Mouse (Mus musculus) cerebral cortex, adult 2 months (tissue): Measurements from ENCODE around the gene Polm.

Experiments used
- WGBS: fragments of 180-500 bp; shearing (Covaris S2); methylation state at CpG from one replicate; pipeline ENCODE4 v1.1.7; 2018; 5-methylcytosine and 5-hydroxymethylcytosine counted together

Gene Polm

DNA sequence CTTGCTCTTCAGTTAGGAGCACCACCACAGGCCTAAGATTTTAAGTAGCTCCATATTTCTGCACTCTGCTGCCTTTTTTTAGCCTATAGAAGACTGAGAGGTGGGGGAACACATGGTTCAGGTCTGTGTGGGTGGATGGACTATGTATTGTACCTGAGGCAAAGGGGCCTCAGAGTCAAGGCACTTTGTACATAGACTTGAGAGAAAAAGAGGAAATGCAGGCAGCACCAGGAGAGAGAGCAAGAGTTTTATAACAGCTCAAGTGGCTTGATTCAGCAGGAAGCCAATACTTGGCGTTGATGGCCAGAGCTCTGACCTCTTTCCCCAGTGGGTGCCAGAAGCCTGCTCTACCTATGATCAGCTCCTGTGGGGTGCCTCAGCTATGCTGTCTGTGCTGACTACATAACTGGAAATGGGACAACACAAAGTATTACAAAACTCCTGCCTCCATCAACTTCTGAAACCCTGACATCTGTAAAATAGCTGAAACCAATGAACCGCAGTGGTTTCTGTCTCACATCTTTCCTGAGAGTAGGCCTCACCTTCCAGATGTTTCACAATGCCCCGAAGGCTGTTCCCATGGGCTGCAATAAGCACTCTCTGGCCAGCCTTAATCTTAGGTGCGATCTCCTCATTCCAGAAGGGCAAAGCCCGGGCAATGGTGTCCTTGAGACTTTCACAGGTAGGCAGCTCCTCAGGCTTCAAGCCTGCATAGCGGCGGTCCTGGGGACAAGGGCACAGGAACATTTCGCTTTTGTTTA is 35.2 kb downstream of the Polm start:
- 74% methylated on average over 8 of the region's 8 CpGs for WGBS

DNA sequence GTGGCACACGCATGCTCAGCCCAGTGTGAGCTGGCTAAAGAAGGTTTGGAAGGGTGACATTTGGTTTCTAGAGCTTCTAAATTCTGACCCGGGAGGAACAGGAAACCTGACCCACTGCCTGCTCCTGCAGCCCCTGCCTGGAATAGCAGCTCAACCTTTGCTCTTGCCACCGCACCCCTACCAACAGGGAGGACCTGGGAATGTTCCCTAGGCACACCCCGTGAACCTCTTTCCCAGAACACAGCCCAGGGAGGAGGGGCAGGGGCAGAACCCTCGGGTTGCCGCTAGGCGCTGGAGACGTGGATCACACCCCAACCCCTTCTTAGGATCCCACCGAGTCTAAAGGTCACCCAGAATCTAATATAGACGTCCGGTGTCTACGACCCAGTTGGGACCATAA is 35.8 kb downstream of the Polm start:
- WGBS, result 68% methylated on average over 12 of the region's 12 CpGs

DNA sequence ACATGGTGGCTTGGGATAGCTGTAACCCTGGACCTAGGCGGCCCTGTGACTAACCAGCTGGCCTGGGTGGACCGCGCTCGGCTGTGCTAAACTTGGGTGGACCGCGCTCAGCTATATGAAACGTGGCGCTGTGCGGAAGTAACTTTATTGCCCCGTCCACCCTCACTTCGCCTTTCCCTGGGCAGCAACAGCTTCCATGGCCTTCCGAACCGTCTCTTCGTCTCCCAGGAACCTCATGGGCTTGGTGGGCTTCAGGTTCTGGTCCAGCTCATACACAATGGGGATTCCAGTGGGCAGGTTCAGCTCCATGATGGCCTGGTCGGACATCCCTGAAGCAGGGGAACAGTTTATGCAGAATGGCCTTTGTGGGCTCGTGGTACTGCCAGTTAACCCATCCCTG is 36.3 kb downstream of the Polm start:
- WGBS, result 95% methylated on average over 16 of the region's 16 CpGs

DNA sequence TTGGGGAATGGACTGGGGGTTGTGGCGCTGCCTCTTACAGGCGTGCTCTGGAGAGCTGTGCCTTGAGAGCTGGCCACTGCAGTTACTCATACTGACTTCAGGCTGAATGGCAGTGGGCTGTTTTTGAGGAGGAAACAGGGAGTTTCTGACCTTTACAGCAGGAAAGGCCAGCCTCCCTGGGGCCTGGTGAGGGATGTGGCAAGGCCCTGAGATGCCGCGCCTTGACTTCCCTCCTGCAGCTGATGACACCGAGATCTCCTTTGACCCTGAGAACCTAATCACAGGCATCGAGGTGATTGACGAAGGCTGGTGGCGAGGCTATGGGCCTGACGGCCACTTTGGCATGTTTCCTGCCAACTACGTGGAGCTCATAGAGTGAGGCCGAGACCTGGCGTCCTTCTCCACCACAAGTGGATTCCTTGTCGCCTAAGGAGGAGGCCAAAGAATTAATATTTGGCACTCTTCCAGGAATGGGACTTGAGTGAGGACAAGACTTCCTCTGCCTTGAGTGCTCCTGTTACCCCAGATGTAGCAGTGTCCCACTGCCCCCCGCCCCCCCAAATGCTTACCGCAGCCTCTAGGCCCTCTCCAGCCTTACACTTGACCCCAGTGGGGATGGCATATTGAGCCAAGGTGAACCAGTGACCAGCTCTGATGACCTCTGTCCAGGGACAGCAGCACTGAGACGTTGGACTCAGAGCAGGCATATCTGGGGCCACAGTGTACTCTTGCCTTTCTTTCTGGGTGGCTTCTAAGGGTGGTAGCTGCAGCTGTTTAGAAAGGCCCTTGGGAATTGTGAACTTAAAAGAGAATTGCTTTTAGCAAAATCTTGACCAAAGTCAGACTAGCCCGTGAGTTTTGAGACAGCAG is 38.0 kb downstream of the Polm start:
- WGBS, result 80% methylated on average over 17 of the region's 17 CpGs

DNA sequence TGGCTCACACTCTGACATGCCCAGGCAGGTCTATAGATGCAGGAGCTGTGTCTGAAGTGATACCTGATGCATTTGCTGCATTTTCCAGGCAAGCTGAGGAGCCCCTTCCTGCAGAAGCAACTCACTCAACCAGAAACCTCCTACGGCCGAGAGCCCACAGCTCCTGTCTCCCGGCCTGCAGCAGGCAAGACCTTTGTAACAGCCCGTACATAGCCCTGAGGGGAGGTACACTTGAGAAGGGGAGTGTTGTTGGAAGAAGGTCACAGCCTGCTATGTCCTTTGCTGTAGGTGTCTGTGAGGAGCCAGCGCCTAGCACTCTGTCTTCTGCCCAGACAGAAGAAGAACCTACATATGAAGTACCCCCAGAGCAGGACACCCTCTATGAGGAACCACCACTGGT is 39.9 kb downstream of the Polm start:
- WGBS, result 94% methylated on average over 5 of the region's 5 CpGs

DNA sequence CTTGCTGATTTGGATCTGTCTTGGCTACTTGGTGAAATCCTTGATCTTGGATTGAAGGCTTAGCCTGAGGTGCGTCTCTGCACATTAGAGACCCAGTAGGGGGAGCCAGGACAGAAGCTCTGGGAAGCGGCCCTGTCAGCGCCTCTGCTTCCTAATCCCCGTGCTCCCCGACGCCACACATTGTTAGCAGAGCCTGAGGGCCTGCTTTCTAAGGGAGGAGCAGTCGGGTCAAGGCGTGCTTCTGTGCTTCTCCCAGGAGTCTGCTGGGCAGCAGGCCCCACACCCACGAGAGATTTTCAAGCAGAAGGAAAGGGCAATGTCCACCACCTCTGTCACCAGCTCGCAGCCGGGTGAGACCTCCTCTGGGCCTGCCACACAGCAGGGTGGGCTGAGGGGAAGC is 40.4 kb downstream of the Polm start:
- 77% methylated on average over 11 of the region's 11 CpGs for WGBS

DNA sequence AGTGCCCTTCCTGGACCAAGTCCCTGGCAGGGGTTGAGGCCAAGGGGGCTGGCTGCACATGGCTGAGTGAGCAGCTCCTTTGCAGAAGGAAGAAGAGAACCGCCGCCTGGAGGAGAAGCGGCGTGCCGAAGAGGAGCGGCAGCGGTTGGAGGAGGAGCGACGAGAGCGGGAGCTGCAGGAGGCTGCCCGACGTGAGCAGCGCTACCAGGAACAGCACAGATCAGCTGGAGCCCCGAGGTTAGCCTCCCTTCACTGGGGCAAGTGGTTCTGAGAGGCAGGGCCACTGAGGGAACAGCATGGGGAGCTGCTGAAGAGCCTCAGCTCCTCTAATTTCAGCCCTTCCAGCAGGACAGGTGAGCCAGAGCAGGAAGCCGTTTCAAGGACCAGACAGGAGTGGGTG is 40.9 kb downstream of the Polm start:
- 80% methylated on average over 15 of the region's 15 CpGs for WGBS

DNA sequence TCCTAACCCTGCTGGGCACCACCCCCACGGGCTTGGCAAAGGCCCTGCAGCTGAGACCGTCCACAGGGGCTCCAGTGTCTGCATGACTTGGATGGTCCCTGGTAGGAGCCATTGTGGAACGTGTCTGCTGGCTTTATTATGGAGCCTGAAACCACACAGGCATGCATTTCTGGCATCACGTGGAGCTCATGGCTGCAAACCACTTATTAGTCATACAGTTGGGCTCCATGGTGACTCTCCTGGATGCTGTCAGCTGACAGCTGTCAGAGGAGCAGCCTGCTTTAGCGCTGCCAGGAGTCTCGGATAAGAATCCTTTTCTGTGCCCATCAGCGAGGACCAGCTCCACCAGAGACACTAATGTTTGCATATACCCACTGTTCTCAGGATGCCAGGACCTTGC is 42.1 kb downstream of the Polm start:
- WGBS, result 52% methylated on average over 7 of the region's 7 CpGs

DNA sequence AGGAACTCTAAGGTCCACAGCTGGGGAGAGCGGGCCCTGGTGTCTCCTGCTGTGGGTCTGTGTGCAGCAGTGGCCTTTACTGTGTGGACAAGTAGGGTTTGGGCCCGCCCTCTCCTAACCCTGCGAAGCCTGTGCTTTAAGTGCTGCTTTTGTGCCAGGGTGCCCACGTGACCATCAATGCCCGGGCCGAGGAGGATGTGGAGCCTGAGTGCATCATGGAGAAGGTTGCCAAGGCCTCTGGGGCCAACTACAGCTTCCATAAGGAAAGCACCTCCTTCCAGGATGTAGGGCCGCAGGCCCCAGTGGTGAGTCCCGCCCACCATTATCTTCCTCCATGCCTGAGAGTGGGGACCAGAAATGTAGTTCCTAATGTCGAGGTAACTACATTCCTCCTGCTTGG is 42.5 kb downstream of the Polm start:
- WGBS, result 76% methylated on average over 9 of the region's 9 CpGs

DNA sequence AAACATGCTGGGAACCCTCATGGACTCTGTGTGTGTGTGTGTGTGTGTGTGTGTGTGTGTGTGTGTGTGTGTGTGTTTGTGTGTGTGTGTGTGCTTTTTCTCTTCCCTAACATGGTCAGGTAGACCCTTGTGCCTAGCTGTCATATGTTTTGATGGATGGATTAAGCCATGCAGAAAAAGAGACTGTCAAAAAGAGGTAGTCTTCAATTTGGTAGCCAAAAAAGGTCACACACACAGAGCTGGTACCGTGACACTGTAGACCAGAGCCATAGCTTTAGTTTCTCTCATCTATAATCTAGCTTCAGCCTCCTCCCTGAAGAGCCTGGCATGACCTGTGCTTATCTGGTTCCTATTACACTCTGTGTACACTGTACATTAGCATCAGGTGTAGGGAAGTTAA is 47.4 kb downstream of the Polm start:
- 86% methylated on average over 1 of the region's 1 CpGs for WGBS

DNA sequence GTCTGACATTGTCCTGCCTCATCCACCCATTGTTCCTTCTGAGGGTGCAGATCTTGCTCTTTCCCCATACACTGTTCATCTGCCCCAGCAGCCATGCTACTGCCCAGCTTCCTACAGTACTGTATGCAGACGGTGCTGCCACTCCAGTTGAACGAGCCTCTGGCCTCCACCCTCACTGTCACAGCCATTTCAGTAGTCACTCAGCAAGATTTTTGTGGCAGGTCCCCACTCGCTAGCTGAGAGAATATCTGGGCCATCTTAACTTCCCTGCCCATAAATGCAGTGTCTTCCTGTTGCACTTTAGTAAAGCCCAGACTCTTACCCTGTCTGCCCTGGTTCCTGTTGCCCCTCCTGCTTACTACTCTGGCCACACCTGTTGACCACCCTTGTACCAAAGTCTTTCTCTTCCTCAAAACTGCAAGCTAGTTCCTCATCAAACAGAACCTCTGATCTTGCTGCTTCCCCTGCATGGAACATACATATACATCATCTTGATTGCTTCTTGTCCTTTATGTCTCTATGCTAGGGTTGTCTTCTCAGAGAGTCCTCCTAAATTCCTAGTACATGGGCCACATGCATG is 48.0 kb downstream of the Polm start:
- 66% methylated on average over 3 of the region's 3 CpGs for WGBS

DNA sequence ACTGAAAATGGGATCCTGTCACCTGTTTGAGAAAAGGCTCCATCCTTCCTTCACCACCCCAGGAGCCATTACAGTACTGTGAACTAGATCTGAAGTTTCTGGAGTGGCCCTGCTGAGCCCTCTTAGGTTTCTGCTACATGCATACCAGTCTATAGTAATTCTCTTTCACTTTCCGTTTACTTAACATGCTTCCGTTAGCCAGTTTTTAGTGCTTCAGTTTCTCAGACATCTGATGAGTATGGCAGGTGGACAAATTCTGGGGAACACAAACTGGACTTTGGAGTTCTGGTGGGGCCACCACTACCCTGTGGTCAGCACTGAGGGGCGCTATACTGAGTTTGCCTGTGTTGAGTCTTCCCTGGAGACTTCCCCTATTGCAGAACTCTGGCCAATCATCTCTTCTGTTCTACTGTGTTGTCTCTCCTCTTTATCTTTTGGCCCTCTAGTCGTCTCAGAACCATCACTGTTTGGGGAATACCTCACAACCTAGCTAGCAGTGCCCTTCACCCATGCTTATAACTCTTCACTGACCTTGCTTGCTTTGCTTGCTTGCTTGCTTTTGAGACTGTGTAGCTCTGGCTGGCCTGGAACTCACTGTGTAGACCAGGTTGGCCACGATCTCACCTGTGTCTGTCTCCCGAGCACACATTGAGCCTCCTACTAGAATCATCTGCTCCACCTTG is 48.6 kb downstream of the Polm start:
- 58% methylated on average over 6 of the region's 6 CpGs for WGBS

DNA sequence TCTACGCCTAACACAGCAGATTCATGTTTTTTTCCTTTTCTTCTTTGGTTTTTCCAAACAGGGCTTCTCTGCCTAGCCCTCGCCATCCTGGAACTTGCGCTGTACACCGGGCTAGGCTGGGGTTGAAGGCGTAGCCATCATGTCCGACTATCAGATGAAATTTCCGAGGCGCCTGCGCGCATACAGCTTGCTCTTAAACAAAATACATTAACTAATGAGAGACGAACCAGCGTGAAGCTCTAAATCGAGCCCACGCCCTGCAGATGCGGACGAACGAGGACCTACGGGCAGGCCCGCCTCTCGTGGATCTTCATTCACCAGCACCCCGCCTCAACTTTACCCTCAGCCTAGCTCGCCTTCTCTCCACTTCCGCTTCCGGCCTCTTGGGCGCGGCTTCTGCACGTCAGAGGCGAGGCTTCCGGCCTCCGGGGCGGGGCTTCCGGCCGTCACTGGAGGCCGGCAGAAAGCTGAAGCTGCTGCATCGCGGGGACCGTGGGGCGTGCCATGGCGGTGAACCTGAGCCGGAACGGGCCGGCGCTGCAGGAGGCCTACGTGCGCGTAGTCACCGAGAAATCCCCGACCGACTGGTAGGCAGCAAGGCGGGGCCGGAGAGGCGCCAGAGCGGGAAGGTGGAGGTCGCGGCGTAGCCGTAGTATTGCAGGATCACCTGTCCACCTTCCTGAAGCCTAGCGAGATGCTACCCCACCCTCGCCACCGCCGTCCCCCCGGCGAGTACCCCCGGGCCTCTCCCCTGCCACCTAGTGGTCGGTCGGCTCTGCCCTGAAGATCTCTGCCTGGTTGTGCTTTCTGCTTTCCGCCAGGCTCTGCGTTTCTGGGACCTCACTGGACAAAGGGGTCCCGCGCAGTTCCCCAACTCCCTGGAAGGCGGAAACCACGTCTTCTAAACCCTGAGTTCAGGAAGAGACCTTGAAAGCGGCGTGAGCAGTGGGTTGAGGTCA is 49.5 kb downstream of the Polm start, which contains the start of gene Dbnl:
Dbnl (plus strand) TSS at position 433 of the 959 bp plus-strand sequence.
- under 1% methylated on average over 74 of the region's 74 CpGs for WGBS

DNA sequence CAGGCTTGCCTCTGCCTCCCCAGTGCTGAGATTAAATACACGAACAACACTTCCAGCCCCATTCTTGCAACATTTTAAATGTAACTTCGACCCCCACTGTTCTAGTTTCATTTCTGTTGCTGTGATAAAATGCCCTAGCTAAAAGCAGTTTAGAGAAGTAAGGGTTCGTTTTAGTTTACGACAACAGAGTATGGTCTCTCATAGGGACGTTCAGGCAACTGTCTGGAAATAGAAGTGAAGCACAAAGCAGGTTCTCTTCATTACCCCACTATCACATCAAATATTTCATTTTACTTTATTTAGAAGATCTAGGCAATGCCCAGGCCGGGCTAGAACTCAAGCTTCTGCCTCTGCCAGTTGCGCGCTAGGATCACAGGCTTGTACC is 50.2 kb downstream of the Polm start:
- 29% methylated on average over 8 of the region's 8 CpGs for WGBS

DNA sequence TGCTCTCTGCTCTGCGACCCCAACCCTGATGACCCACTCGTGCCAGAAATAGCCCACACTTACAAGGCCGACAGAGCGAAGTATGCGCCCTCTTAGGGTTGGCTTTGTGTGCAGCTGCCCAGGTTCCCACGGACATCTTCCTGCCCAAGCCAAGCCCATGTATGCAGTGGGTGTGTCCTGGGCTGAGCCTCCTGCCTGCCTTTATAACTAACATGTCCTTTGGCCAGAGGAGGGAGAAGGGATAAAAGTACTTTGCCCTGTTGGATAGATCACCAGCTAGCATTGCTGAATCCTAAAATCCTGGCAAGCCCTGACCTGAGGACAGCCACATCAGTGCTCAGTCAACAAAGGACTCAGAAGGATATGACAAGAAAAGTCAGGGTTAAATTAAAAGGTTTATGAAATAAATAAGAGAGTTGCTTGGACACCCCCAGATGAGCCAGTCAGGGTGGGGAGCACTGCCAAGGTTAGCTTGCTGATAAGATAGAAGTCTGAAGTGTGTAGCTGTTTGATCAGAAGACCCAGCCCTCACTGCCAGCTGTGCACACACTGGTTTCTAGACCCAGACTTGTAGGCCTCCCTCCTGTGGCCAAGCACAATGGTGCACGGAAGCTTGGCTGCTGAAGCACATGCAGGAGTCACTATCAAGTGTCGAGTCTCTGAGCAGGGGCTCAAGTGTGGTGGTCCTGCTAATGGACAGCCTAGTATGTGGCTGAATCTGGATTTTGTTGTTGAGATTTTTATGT is 55.4 kb downstream of the Polm start:
- WGBS, result 80% methylated on average over 8 of the region's 8 CpGs

DNA sequence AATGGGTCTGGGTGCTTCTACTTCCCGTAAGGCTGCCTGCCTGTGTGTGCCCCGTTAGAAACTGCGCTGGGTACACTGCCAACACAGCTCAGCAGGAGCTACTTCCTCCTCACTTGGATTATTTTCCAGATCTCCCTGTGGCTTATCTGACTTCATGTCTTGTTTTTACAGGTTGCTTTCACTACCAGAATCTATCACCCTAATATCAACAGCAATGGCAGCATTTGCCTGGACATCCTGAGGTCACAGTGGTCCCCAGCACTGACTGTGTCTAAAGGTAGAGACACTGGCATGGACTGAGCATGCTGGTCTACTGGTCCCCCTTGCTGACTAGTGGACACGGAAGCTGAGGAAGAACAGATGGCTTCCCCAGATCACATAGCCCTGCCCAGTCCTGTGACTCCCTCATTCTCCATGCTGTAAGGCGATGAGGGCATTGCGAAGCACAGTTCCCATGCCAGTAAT is 57.7 kb downstream of the Polm start:
- WGBS, result 64% methylated on average over 6 of the region's 6 CpGs

DNA sequence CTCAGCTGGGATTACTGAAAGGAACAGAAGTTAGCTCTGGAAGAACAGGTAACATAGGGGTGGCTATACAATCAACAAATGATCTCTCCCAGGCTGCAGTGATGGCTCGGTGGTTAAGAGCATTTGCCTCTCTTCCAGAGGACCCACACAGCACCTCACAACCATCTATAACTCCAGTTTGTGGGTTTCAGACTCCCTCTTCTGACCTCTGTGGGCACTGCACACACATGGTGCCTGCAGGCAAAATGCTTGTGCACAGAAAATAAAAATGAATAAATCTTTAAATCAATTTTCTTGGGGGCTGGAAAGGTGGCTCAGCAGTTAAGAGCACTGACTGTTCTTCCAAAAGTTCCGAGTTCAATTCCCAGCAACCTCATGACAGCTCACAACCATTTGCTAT is 59.3 kb downstream of the Polm start:
- 86% methylated on average over 2 of the region's 2 CpGs for WGBS
